Mouse (Mus musculus): ENCODE measurements around the gene Stx3.

The Stx3 gene

DNA sequence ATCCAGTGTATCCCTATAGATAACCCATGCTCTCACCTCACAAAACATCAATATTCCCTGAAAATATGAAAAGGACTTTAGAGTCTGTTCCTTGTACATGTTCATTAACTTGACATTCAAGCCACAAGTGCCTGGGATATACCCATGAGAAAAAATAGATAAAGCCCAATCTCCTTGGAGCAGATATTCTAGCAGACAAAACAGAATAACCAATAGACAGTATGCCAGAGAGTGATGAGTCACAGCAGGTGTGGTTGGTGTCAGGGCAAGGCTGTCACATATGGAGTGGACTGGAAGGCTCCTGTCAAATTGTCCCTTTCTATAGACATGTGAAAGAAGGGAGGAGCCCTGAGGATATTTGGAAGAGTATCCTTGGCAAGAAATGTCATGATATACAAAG is 73.5 kb downstream of the Stx3 start:
- ATAC-seq (ENCODE audit: insufficient number of reproducible peaks, low FRiP score, low TSS enrichment), result no peak

DNA sequence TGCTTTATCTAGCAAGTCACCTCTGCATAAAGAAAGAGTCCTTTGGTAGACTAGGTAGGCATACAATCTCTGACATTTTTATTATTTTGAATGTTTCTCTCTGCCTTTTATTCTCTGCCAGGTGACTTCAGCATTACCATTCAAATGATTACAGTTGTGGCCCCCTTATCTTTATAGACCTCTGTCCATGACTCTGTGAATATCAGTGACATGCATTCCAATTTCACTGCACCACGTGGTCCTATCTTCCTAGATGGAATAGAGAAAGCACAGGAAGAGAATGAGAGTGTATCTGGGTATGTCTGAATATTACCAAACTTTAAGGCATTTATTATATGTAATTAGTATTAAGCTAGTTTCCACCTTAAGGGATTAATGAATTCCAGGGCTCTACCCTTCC is 82.7 kb downstream of the Stx3 start:
- ATAC-seq (ENCODE audit: insufficient number of reproducible peaks, low FRiP score, low TSS enrichment), result no peak

GRCm38 (mm10) chr19:11730278-11730677 is 88.9 kb downstream of the Stx3 start:
- no peak for ATAC-seq (ENCODE audit: insufficient number of reproducible peaks, low FRiP score, low TSS enrichment)

DNA sequence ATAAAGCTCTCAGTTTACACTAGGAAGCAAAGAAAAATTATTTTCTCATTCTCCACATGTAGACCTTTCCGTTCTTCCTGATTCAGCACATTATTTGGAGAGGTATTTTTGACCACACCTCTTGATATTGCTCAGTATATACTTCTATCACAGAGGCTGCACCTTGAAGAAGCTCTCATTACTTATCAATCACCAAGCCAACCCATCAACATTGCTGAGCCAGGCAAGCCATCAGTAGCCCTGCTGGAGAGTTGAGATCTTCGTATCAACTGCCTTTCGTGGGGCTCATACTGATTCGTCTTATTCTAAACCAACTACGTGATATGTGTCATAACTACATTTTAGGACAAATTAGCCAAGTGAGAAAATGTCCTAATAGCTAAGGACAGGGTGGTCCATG is 91.9 kb downstream of the Stx3 start:
- ATAC-seq (ENCODE audit: insufficient number of reproducible peaks, low FRiP score, low TSS enrichment), result no peak

DNA sequence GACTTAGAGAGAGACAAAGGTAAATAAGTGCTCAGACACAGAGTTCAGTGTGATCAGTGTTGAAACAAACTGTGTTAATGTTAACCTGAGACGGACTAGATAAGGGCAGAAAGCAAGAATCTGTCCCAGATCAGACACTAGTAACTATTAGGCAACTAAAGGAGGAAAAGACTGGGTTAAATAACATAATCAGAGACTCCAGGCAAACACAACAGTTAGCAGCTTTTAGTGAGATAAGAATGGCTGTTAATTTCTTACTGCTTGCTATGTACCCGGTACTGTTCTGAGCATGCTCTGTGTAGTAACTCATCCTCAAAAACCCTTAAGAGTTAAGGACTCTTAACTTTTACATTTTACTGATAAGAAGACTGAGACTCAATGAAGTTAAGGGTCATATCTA is 93.3 kb downstream of the Stx3 start:
- no peak for ATAC-seq (ENCODE audit: insufficient number of reproducible peaks, low FRiP score, low TSS enrichment)
